Mouse (Mus musculus) megakaryocyte, embryonic 14.5 days (primary cell): ENCODE data around the gene Morn1. TPM values are rescaled to one million over a fixed set of nuclear protein-coding genes. Genes with fewer than 3 reads are reported as not detected.

Source experiments
- H3K27me3 ChIP-seq: replicated peaks from 2 replicates; pipeline ENCODE3; 2012; ENCODE audit warnings: inconsistent platforms
- H3K36me3 ChIP-seq: replicated peaks from 2 replicates; pipeline ENCODE3; 2012; ENCODE audit warnings: low read length, inconsistent platforms, mixed read lengths
- H3K4me1 ChIP-seq: 2 replicates; pipeline ENCODE4 v1.6.1; 2012; ENCODE audit warnings: inconsistent platforms
- H3K4me3 ChIP-seq: replicated peaks from 2 replicates; pipeline ENCODE3; 2012; ENCODE audit warnings: moderate library complexity, mild to moderate bottlenecking, inconsistent platforms
- H3K9me3 ChIP-seq: 2 replicates; pipeline ENCODE4 v1.6.1; 2012; ENCODE audit warnings: inconsistent platforms
- FLI1 ChIP-seq: IDR thresholded peaks from 2 replicates; pipeline ENCODE4 v1.6.1; 2012; ENCODE audit warnings: low read length, inconsistent platforms, mixed read lengths
- GATA1 ChIP-seq: IDR thresholded peaks from 3 replicates; pipeline ENCODE4 v1.6.1; 2012; ENCODE audit warnings: mixed read lengths, low read length, inconsistent platforms, borderline replicate concordance
- polyA plus RNA-seq: library from polyadenylated mRNA; stranded (reverse); fragments of >175 nt; gene quantifications from 2 replicates; pipeline ENCODE4 v1.2.3, GENCODE M21; 2012; ENCODE audit warnings: low replicate concordance; ENCODE audit not compliant: insufficient read depth

Gene Morn1
- polyA plus RNA-seq = 4.3 and 6.3 TPM in 2 replicates

GRCm38 (mm10) chr4:155086108-155087024 lies at the start of gene Morn1, which contains the start of gene Rer1:
Gene Morn1, plus strand, starts transcription at chr4:155086577.
Gene Rer1, minus strand, starts transcription at chr4:155086382.
- Histone ChIP-seq H3K36me3 (peaks cover 49% of the 10 kb centered on the region), H3K9me3 (no peaks in the 10 kb centered on the region), H3K4me1 (peaks cover 54% of the 10 kb centered on the region), H3K4me3 (peak within 1 kb of the TSS; percentile 99), H3K27me3 (no peaks in the 10 kb centered on the region)
- TF ChIP-seq GATA1 (no peak), FLI1 (peak; percentile 99)

- H3K4me1 ChIP-seq = no peaks in the 10 kb centered on the region; the same call in 1 of the 2 replicates
- H3K4me3 ChIP-seq = no peak overlapping the region
- no peaks in the 10 kb centered on the region for H3K9me3 ChIP-seq
- H3K27me3 ChIP-seq = peaks cover 94% of the 10 kb centered on the region
- no peak for TF ChIP-seq FLI1
- no peak for TF ChIP-seq GATA1
- H3K36me3 ChIP-seq = no peaks in the 10 kb centered on the region
Observed at GRCm38 (mm10) chr4:155040197-155040596, 46.2 kb upstream of the Morn1 start.

GRCm38 (mm10) chr4:155040696-155041095 lies 45.7 kb upstream of the Morn1 start:
- Histone ChIP-seq H3K4me1 (no peaks in the 10 kb centered on the region; the same call in 1 of the 2 replicates), H3K4me3 (peak overlapping the region; percentile 15), H3K27me3 (peaks cover 93% of the 10 kb centered on the region), H3K9me3 (no peaks in the 10 kb centered on the region), H3K36me3 (no peaks in the 10 kb centered on the region)
- TF ChIP-seq GATA1 (no peak), FLI1 (no peak)

- Histone ChIP-seq H3K27me3 (peaks cover 94% of the 10 kb centered on the region), H3K4me1 (no peaks in the 10 kb centered on the region; the same call in 1 of the 2 replicates), H3K4me3 (no peak overlapping the region), H3K9me3 (no peaks in the 10 kb centered on the region), H3K36me3 (no peaks in the 10 kb centered on the region)
- TF ChIP-seq FLI1 (no peak), GATA1 (no peak)
Observed at GRCm38 (mm10) chr4:155042606-155043288, 43.6 kb upstream of the Morn1 start.

GRCm38 (mm10) chr4:155043289-155043625 lies 43.1 kb upstream of the Morn1 start:
- no peak for TF ChIP-seq FLI1
- no peak for TF ChIP-seq GATA1
- Histone ChIP-seq H3K27me3 (peaks cover 95% of the 10 kb centered on the region), H3K4me1 (no peaks in the 10 kb centered on the region; the same call in 1 of the 2 replicates), H3K36me3 (no peaks in the 10 kb centered on the region), H3K9me3 (no peaks in the 10 kb centered on the region), H3K4me3 (no peak overlapping the region)

- Histone ChIP-seq H3K9me3 (no peaks in the 10 kb centered on the region), H3K27me3 (peaks cover 93% of the 10 kb centered on the region), H3K36me3 (no peaks in the 10 kb centered on the region), H3K4me3 (no peak overlapping the region), H3K4me1 (0 out of 2 replicates have a peak, but pooled peaks cover 2% of the 10 kb centered on the region)
- TF ChIP-seq GATA1 = no peak
- no peak for TF ChIP-seq FLI1
Observed at GRCm38 (mm10) chr4:155046636-155047035, 39.7 kb upstream of the Morn1 start.

GRCm38 (mm10) chr4:155050116-155050515 lies 36.3 kb upstream of the Morn1 start:
- Histone ChIP-seq H3K4me3 (no peak overlapping the region), H3K9me3 (no peaks in the 10 kb centered on the region), H3K36me3 (no peaks in the 10 kb centered on the region), H3K27me3 (peaks cover 82% of the 10 kb centered on the region), H3K4me1 (peaks cover 17% of the 10 kb centered on the region)
- TF ChIP-seq GATA1 = no peak
- no peak for TF ChIP-seq FLI1

GRCm38 (mm10) chr4:155056724-155057123 lies 29.7 kb upstream of the Morn1 start, which contains the start of gene Plch2:
Gene Plch2, minus strand, starts transcription at chr4:155056784.
- peaks cover 19% of the 10 kb centered on the region for H3K4me1 ChIP-seq
- no peaks in the 10 kb centered on the region for H3K9me3 ChIP-seq
- H3K4me3 ChIP-seq = no peak within 1 kb of the TSS
- no peak for TF ChIP-seq GATA1
- no peak for TF ChIP-seq FLI1
- H3K36me3 ChIP-seq = no peaks in the 10 kb centered on the region
- peaks cover 78% of the 10 kb centered on the region for H3K27me3 ChIP-seq

GRCm38 (mm10) chr4:155058325-155058724 lies 28.1 kb upstream of the Morn1 start:
- H3K36me3 ChIP-seq = no peaks in the 10 kb centered on the region
- TF ChIP-seq FLI1 (no peak), GATA1 (no peak)
- H3K4me3 ChIP-seq = no peak overlapping the region
- no peaks in the 10 kb centered on the region for H3K9me3 ChIP-seq
- peaks cover 84% of the 10 kb centered on the region for H3K27me3 ChIP-seq
- H3K4me1 ChIP-seq = peaks cover 30% of the 10 kb centered on the region
